Mouse (Mus musculus): ENCODE data around the gene Zfp446. TPM values are rescaled to one million over a fixed set of nuclear protein-coding genes. Genes with fewer than 3 reads are reported as not detected.

Gene Zfp446
- polyA plus RNA-seq, 1 experiment, result 4.4 TPM

DNA sequence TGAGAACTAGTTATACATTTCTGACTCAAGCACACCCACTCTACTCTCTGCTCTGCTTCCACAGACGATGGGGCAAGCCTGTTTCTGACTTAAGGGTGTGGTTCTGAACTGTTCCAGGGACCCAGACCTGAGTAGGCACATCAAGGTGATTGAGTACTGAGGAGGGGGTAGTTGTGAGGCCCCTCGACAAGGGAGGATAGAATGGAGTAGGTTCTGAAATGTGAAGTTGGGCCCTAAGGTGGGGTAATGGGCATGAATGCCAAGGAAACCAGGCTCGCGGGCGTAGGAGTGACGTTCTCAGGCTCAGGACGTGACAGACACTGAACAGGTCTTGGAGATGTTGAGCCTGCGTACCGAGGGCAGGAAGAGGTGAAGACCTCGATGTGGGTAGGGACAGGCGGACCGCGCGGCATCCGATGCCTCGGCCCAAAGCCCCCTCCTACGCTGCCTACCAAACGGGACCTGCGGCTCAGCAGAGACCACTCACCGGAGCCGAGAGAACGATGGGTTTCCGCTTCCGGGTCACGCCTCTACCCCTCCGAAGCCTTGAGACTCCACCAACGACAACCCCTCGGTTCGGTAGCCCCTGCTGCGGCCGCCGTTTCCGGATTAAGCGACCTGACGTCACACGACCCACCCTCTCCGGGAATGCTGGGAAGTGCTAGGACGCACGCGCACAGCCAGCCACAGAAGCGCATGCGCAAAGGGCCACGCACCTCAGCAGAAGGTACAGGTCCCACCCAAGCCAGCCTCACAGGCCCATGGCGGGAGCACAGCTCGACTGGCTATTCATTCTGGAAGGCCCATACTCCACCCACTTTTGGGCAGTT lies 56.7 kb downstream of the Zfp446 start, which contains the start of gene Chmp2a:
Chmp2a (minus strand) TSS at position 660 of the 830 bp plus-strand sequence.
- Histone ChIP-seq H3K4me3 (replicated peaks; ENCODE audit: control insufficient read depth, low read depth, low read length) (peak within 1 kb of the TSS; percentile 90), H3K27ac (ENCODE audit: control insufficient read depth, insufficient read depth, low read depth, low read length, poor library complexity) (peak within 1 kb of the TSS; percentile 90), H3K4me1 (ENCODE audit: control insufficient read depth, insufficient read depth, low read length) (peaks cover 7% of the 10 kb centered on the region; the same call in 1 of the 2 replicates)
- no peak for TF ChIP-seq CTCF (IDR thresholded peaks at IDR 0.05; ENCODE audit: control insufficient read depth, insufficient read depth, low read length)
- peak; percentile 89 for TF ChIP-seq POLR2A (IDR thresholded peaks at IDR 0.05; ENCODE audit: borderline replicate concordance, control insufficient read depth, low read depth, low read length)
- WGBS, result under 1% methylated on average over 45 of the region's 45 CpGs

Other genes starting within 250 kb of the Zfp446 start
- gene Vmn2r56, start 242.8 kb upstream of the Zfp446 start, polyA plus RNA-seq (2011; ENCODE audit: insufficient read depth, insufficient read length, low replicate concordance, missing spikeins), result not detected in 2 replicates
- 0.27 and 1.2 TPM in 2 replicates for gene Zscan18, start 174.2 kb upstream of the Zfp446 start, polyA plus RNA-seq (2011; ENCODE audit: insufficient read depth, insufficient read length, low replicate concordance, missing spikeins)
- 3.4 and 11.5 TPM in 2 replicates for gene Zfp329, start 159.0 kb upstream of the Zfp446 start, polyA plus RNA-seq (2011; ENCODE audit: insufficient read depth, insufficient read length, low replicate concordance, missing spikeins)
- gene Zfp110, start 143.1 kb upstream of the Zfp446 start, polyA plus RNA-seq (2011; ENCODE audit: insufficient read depth, insufficient read length, low replicate concordance, missing spikeins), result 14.6 and 24.9 TPM in 2 replicates
- gene Zfp128, start 96.7 kb upstream of the Zfp446 start, polyA plus RNA-seq (2011; ENCODE audit: insufficient read depth, insufficient read length, low replicate concordance, missing spikeins), result 0.65 TPM in 1 of 2 replicates, not detected in the other
- 2.3 and 2.6 TPM in 2 replicates for gene Zscan22, start 80.0 kb upstream of the Zfp446 start, polyA plus RNA-seq (2011; ENCODE audit: insufficient read depth, insufficient read length, low replicate concordance, missing spikeins)
- 895 and 1,171 TPM in 2 replicates for gene Rps5, start 55.6 kb upstream of the Zfp446 start, polyA plus RNA-seq (2011; ENCODE audit: insufficient read depth, insufficient read length, low replicate concordance, missing spikeins)
- 0.47 and 0.74 TPM in 2 replicates for gene Rnf225, start 50.4 kb upstream of the Zfp446 start, polyA plus RNA-seq (2011; ENCODE audit: insufficient read depth, insufficient read length, low replicate concordance, missing spikeins)
- gene Zfp324, start 12.0 kb upstream of the Zfp446 start, polyA plus RNA-seq (2011; ENCODE audit: insufficient read depth, insufficient read length, low replicate concordance, missing spikeins), result 0.70 and 0.80 TPM in 2 replicates
- 1.7 and 2.2 TPM in 2 replicates for gene Slc27a5, start 20.3 kb downstream of the Zfp446 start, polyA plus RNA-seq (2011; ENCODE audit: insufficient read depth, insufficient read length, low replicate concordance, missing spikeins)
- gene Trim28, start 21.3 kb downstream of the Zfp446 start, polyA plus RNA-seq (2011; ENCODE audit: insufficient read depth, insufficient read length, low replicate concordance, missing spikeins), result 163 and 286 TPM in 2 replicates
- gene Zbtb45, start 32.2 kb downstream of the Zfp446 start, polyA plus RNA-seq (2011; ENCODE audit: insufficient read depth, insufficient read length, low replicate concordance, missing spikeins), result 9.6 and 10.0 TPM in 2 replicates
- 123 and 183 TPM in 2 replicates for gene Chmp2a, start 57.0 kb downstream of the Zfp446 start, polyA plus RNA-seq (2011; ENCODE audit: insufficient read depth, insufficient read length, low replicate concordance, missing spikeins)
- gene Ube2m, start 60.4 kb downstream of the Zfp446 start, polyA plus RNA-seq (2011; ENCODE audit: insufficient read depth, insufficient read length, low replicate concordance, missing spikeins), result 132 and 135 TPM in 2 replicates
- gene Mzf1, start 76.9 kb downstream of the Zfp446 start, polyA plus RNA-seq (2011; ENCODE audit: insufficient read depth, insufficient read length, low replicate concordance, missing spikeins), result 0.83 and 4.1 TPM in 2 replicates
- 0.55 and 0.77 TPM in 2 replicates for gene Vmn1r85, start 117.3 kb downstream of the Zfp446 start, polyA plus RNA-seq (2011; ENCODE audit: insufficient read depth, insufficient read length, low replicate concordance, missing spikeins)
- gene Vmn1r86, start 142.1 kb downstream of the Zfp446 start, polyA plus RNA-seq (2011; ENCODE audit: insufficient read depth, insufficient read length, low replicate concordance, missing spikeins), result not detected in 2 replicates
- gene Vmn1r87, start 162.3 kb downstream of the Zfp446 start, polyA plus RNA-seq (2011; ENCODE audit: insufficient read depth, insufficient read length, low replicate concordance, missing spikeins), result not detected in 2 replicates
- 0.31 and 1.7 TPM in 2 replicates for gene Vmn1r88, start 181.7 kb downstream of the Zfp446 start, polyA plus RNA-seq (2011; ENCODE audit: insufficient read depth, insufficient read length, low replicate concordance, missing spikeins)
- not detected in 2 replicates for gene Vmn1r89, start 235.2 kb downstream of the Zfp446 start, polyA plus RNA-seq (2011; ENCODE audit: insufficient read depth, insufficient read length, low replicate concordance, missing spikeins)

All from bone marrow, adult 2 months (tissue).